ENCODE assay signal across 13 mouse cellular contexts in genomic region chr7:132802066-132802465, GRCm38 (mm10). TPM values are rescaled to one million over a fixed set of nuclear protein-coding genes. Genes with fewer than 3 reads are reported as not detected.
A peak's percentile ranks its signal among the peaks of the same experiment; 100 is the strongest.
DNase-seq lines count a peak whose midpoint lies in the region; ATAC-seq and TF ChIP-seq lines count a peak whose summit lies in the region.
"Had no signal": no experiment of that assay in that cellular context is flagged by ENCODE, and none has a peak within 500 bp of the region (broad histone marks: within the 10 kb centered on the region; RNA-seq: fewer than 3 reads in every experiment).

No protein-coding gene starts in this region.

- no peak for TF ChIP-seq CTCF in forebrain, postnatal 0 days (IDR thresholded peaks at IDR 0.05; ENCODE audit: low read depth)
- TF ChIP-seq CTCF in kidney, postnatal 0 days (IDR thresholded peaks at IDR 0.05; ENCODE audit: low read depth), result no peak

- no peak for ATAC-seq in forebrain, postnatal 0 days
- no peak for ATAC-seq in kidney, postnatal 0 days (replicated peaks; ENCODE audit: low FRiP score, low read depth)
- ATAC-seq in heart, embryonic 15.5 days (replicated peaks; ENCODE audit: insufficient number of reproducible peaks, insufficient read depth, low FRiP score, low read depth), result no peak

- WGBS in forebrain, embryonic 10.5 days, result 79% methylated on average over 2 of the region's 2 CpGs
- 66% methylated on average over 2 of the region's 2 CpGs for WGBS in forebrain, postnatal 0 days
- WGBS in kidney, postnatal 0 days, result 73% methylated on average over 2 of the region's 2 CpGs
- WGBS in heart, embryonic 15.5 days, result 78% methylated on average over 2 of the region's 2 CpGs

- H3K27me3 ChIP-seq in forebrain, embryonic 10.5 days (ENCODE audit: poor library complexity, severe bottlenecking), result no peaks in the 10 kb centered on the region
- no peaks in the 10 kb centered on the region for H3K27me3 ChIP-seq in forebrain, postnatal 0 days (ENCODE audit: insufficient read depth, low read length)
- no peaks in the 10 kb centered on the region for H3K27me3 ChIP-seq in kidney, postnatal 0 days (ENCODE audit: insufficient read depth, low read length)
- H3K27me3 ChIP-seq in heart, embryonic 15.5 days, result no peaks in the 10 kb centered on the region
- H3K27me3 ChIP-seq: neural tube, embryonic 12.5 days; stomach, embryonic 15.5 days had no signal

- DNase-seq in forebrain, embryonic 10.5 days (ENCODE audit: extremely low spot score, low spot score), result no peak
- no peak for DNase-seq in forebrain, postnatal 0 days
- DNase-seq in kidney, postnatal 0 days (ENCODE audit: low spot score), result peak; percentile 25
- no peak for DNase-seq in kidney, postnatal 4 days
- DNase-seq in CD4-positive, CD25-positive, alpha-beta regulatory T cell, adult 2 months (ENCODE audit: low read depth, low spot score), result peak; percentile 57
- no peak for DNase-seq in retina, embryonic 14.5 days (ENCODE audit: low spot score)
- DNase-seq in B cell, adult 2 months, result no peak
- DNase-seq: adrenal gland, postnatal 25 days; left cerebral cortex, postnatal 4 days had no signal

- no peak overlapping the region for H3K4me3 ChIP-seq in forebrain, embryonic 10.5 days
- H3K4me3 ChIP-seq in forebrain, postnatal 0 days (ENCODE audit: low read depth, low read length), result no peak overlapping the region
- H3K4me3 ChIP-seq in kidney, postnatal 0 days (replicated peaks; ENCODE audit: low read depth, low read length), result no peak overlapping the region
- H3K4me3 ChIP-seq in heart, embryonic 15.5 days, result no peak overlapping the region
- H3K4me3 ChIP-seq: neural tube, embryonic 12.5 days; stomach, embryonic 15.5 days had no signal

- H3K4me1 ChIP-seq in forebrain, embryonic 10.5 days, result peaks cover 70% of the 10 kb centered on the region
- peaks cover 13% of the 10 kb centered on the region; the same call in 1 of the 2 replicates for H3K4me1 ChIP-seq in forebrain, postnatal 0 days (ENCODE audit: insufficient read depth)
- peaks cover 47% of the 10 kb centered on the region for H3K4me1 ChIP-seq in kidney, postnatal 0 days (replicated peaks; ENCODE audit: insufficient read depth, low read length)
- H3K4me1 ChIP-seq in heart, embryonic 15.5 days (replicated peaks), result peaks cover 77% of the 10 kb centered on the region

- no peak overlapping the region for H3K4me2 ChIP-seq in forebrain, postnatal 0 days (ENCODE audit: low read depth)
- H3K4me2 ChIP-seq in kidney, postnatal 0 days (ENCODE audit: low read length), result no peak overlapping the region
- H3K4me2 ChIP-seq in heart, embryonic 15.5 days, result no peak overlapping the region
- H3K4me2 ChIP-seq: midbrain, embryonic 11.5 days; neural tube, embryonic 12.5 days; stomach, embryonic 15.5 days had no signal

- H3K9ac ChIP-seq in forebrain, postnatal 0 days, result no peak overlapping the region
- no peak overlapping the region for H3K9ac ChIP-seq in kidney, postnatal 0 days (ENCODE audit: low read depth, low read length)
- H3K9ac ChIP-seq in heart, embryonic 15.5 days, result no peak overlapping the region
- H3K9ac ChIP-seq: neural tube, embryonic 12.5 days; stomach, embryonic 15.5 days had no signal

- peak overlapping the region; percentile 45 for H3K27ac ChIP-seq in forebrain, embryonic 10.5 days
- no peak overlapping the region for H3K27ac ChIP-seq in forebrain, postnatal 0 days (ENCODE audit: low read depth, low read length)
- no peak overlapping the region for H3K27ac ChIP-seq in kidney, postnatal 0 days
- H3K27ac ChIP-seq in heart, embryonic 15.5 days, result peak overlapping the region; percentile 79
- H3K27ac ChIP-seq: neural tube, embryonic 12.5 days; stomach, embryonic 15.5 days had no signal

- peaks cover 62% of the 10 kb centered on the region for H3K36me3 ChIP-seq in forebrain, embryonic 10.5 days (replicated peaks)
- no peaks in the 10 kb centered on the region for H3K36me3 ChIP-seq in forebrain, postnatal 0 days (ENCODE audit: insufficient read depth)
- H3K36me3 ChIP-seq in kidney, postnatal 0 days (ENCODE audit: insufficient read depth, low read length), result 0 out of 2 replicates have a peak, but pooled peaks cover 2% of the 10 kb centered on the region
- H3K36me3 ChIP-seq in heart, embryonic 15.5 days, result no peaks in the 10 kb centered on the region
- H3K36me3 ChIP-seq: neural tube, embryonic 12.5 days; stomach, embryonic 15.5 days had no signal

- H3K9me3 ChIP-seq in forebrain, embryonic 10.5 days, result no peaks in the 10 kb centered on the region
- H3K9me3 ChIP-seq in forebrain, postnatal 0 days (ENCODE audit: low read length), result no peaks in the 10 kb centered on the region
- H3K9me3 ChIP-seq in kidney, postnatal 0 days (replicated peaks; ENCODE audit: low read length), result no peaks in the 10 kb centered on the region
- no peaks in the 10 kb centered on the region for H3K9me3 ChIP-seq in heart, embryonic 15.5 days (replicated peaks)
- H3K9me3 ChIP-seq: neural tube, embryonic 12.5 days; stomach, embryonic 15.5 days had no signal

RNA-seq across cellular contexts. Expression of gene Fam53b, which starts 11.6 kb away (rescaled TPM):
- 39.4 and 39.5 TPM in 2 replicates for polyA plus RNA-seq in forebrain, embryonic 10.5 days (2016; fragmentation: Nextera tagmentation; extraction: Ambion mirVana)
- total RNA-seq in forebrain, postnatal 0 days (2014; rRNA removed), result 5.6 and 15.4 TPM in 2 replicates
- 5.6 and 5.8 TPM in 2 replicates for polyA plus RNA-seq in forebrain, postnatal 0 days (2015; fragmentation: Nextera tagmentation; extraction: Ambion mirVana)
- 17.1 and 17.5 TPM in 2 replicates for polyA plus RNA-seq in kidney, postnatal 0 days (2015; fragmentation: Nextera tagmentation; extraction: Ambion mirVana)
- polyA plus RNA-seq in heart, embryonic 15.5 days (2015; fragmentation: Nextera tagmentation; extraction: Ambion mirVana), result 14.9 and 19.0 TPM in 2 replicates

RNA-seq across cellular contexts. Expression of gene Eef1akmt2, which starts 50.4 kb away (rescaled TPM):
- 76.8 and 80.9 TPM in 2 replicates for polyA plus RNA-seq in forebrain, embryonic 10.5 days (2016; fragmentation: Nextera tagmentation; extraction: Ambion mirVana)
- 86.1 and 101 TPM in 2 replicates for total RNA-seq in forebrain, postnatal 0 days (2014; rRNA removed)
- polyA plus RNA-seq in forebrain, postnatal 0 days (2015; fragmentation: Nextera tagmentation; extraction: Ambion mirVana), result 77.3 and 85.9 TPM in 2 replicates
- polyA plus RNA-seq in kidney, postnatal 0 days (2015; fragmentation: Nextera tagmentation; extraction: Ambion mirVana), result 74.0 and 76.6 TPM in 2 replicates
- 35.5 and 37.7 TPM in 2 replicates for polyA plus RNA-seq in heart, embryonic 15.5 days (2015; fragmentation: Nextera tagmentation; extraction: Ambion mirVana)

RNA-seq across cellular contexts. Expression of gene Abraxas2, which starts 57.0 kb away (rescaled TPM):
- 32.9 and 33.9 TPM in 2 replicates for polyA plus RNA-seq in forebrain, embryonic 10.5 days (2016; fragmentation: Nextera tagmentation; extraction: Ambion mirVana)
- 36.8 and 38.2 TPM in 2 replicates for total RNA-seq in forebrain, postnatal 0 days (2014; rRNA removed)
- polyA plus RNA-seq in forebrain, postnatal 0 days (2015; fragmentation: Nextera tagmentation; extraction: Ambion mirVana), result 21.1 and 32.9 TPM in 2 replicates
- 31.1 and 35.5 TPM in 2 replicates for polyA plus RNA-seq in kidney, postnatal 0 days (2015; fragmentation: Nextera tagmentation; extraction: Ambion mirVana)
- polyA plus RNA-seq in heart, embryonic 15.5 days (2015; fragmentation: Nextera tagmentation; extraction: Ambion mirVana), result 25.1 and 28.7 TPM in 2 replicates

Comparison
In these comparisons a context has a peak if more than half of its experiments do, and no peak if none do; other contexts are left out.
1. DNase-seq: peak in kidney, postnatal 0 days (single experiment) and CD4-positive, CD25-positive, alpha-beta regulatory T cell, adult 2 months (single experiment); none in forebrain, embryonic 10.5 days (single experiment), forebrain, postnatal 0 days (single experiment), kidney, postnatal 4 days (0 of 2), retina, embryonic 14.5 days (single experiment) and B cell, adult 2 months (0 of 2).
2. H3K27ac ChIP-seq: peak in forebrain, embryonic 10.5 days (single experiment) and heart, embryonic 15.5 days (single experiment); none in forebrain, postnatal 0 days (single experiment) and kidney, postnatal 0 days (single experiment).